Mouse (Mus musculus): ENCODE data around the gene Psme4.

The Psme4 gene

GRCm38 (mm10) chr11:30786230-30786983 lies 14.9 kb downstream of the Psme4 start:
- no peak for DNase-seq

GRCm38 (mm10) chr11:30792680-30793079 lies 21.2 kb downstream of the Psme4 start:
- no peak for DNase-seq

GRCm38 (mm10) chr11:30793753-30794152 lies 22.2 kb downstream of the Psme4 start:
- DNase-seq = no peak

GRCm38 (mm10) chr11:30797236-30797635 lies 25.7 kb downstream of the Psme4 start:
- no peak for DNase-seq

GRCm38 (mm10) chr11:30799496-30799895 lies 28.0 kb downstream of the Psme4 start:
- no peak for DNase-seq

DNA sequence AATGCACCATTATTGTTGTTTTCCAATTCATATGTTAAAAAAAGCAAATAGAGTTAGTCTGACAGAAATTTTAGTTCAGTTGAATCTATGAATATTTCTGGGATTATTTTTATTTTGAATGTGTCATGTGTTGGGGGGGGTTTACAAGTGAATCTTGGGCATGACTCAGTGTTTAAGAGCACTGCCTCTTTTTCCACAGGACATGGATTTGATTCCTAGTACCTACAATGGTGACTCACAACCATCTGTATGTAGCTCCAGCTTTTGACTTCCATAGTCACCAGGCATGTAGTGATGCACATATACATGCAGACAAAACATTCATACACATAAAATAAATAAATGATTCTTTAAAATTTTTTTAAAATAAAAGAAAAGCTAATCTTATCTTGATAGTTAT lies 28.6 kb downstream of the Psme4 start:
- no peak for DNase-seq

DNA sequence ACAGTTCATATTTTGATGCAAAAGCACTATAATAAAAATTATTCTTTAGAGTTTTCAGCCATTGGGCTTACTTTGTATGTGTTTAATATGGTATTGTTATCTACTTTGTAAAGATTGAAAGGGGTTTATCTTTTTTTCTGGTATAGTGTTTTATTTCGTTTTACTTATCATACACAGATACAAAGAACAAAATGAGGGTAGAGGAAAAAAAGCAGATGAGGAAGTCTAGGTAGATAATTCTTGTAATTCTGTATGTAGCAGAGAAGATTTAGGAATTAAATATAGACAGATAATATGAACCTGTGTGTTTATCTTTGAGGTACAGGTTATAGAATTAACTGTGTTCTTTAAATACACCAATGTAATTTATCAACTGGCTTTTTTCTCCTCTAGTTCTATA lies 30.9 kb downstream of the Psme4 start:
- no peak for DNase-seq

GRCm38 (mm10) chr11:30821116-30821515 lies 49.6 kb downstream of the Psme4 start:
- DNase-seq = no peak

- DNase-seq = no peak
Measured at GRCm38 (mm10) chr11:30838793-30839192, 67.3 kb downstream of the Psme4 start.

DNA sequence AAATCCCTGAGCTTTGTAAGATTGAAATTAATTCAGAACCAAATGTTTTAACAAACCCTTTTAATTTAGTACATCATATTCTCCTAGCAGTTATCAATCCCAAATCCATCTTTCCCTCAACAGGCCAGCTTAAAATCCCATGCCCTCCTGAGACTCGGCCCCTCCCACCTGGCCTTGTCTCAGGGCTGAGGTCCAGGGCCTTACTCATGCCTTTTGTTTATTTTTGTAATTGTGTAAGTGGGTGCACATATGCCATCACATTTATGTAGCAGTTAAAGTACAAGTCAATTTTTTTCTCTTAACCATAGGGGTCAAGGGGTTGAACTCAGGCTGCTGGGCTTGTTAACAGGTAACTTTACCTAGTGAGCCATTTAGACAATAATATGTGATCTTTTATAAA lies 72.8 kb downstream of the Psme4 start:
- DNase-seq = no peak

- no peak for DNase-seq
Measured at GRCm38 (mm10) chr11:30872425-30872824, 100.9 kb downstream of the Psme4 start.

- DNase-seq = peak; percentile 85
Measured at GRCm38 (mm10) chr11:30885171-30885871, 113.8 kb downstream of the Psme4 start, which contains the start of the genes Gpr75 and Asb3. TSS of gene Gpr75 (plus strand) at chr11:30885358. TSS of gene Asb3 (plus strand) at chr11:30885416.

DNA sequence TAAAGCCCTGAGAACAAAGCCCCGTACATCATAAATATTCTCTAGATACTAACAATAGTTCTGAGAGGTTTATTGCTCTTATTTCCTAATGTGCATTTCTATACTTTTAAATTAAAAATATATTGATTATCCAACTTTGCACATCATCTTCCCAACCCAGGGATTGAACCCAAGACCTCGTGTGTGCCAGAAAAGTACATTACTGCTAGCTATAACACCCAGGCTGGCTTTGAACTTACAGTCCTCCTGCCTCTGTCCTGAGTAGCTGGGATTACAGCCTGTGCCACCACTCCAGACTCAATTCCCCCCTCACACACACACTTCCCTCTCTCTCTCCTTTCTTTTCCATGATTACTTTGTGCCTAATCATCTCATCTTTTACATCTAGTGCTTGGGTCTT lies 116.6 kb downstream of the Psme4 start:
- no peak for DNase-seq

DNA sequence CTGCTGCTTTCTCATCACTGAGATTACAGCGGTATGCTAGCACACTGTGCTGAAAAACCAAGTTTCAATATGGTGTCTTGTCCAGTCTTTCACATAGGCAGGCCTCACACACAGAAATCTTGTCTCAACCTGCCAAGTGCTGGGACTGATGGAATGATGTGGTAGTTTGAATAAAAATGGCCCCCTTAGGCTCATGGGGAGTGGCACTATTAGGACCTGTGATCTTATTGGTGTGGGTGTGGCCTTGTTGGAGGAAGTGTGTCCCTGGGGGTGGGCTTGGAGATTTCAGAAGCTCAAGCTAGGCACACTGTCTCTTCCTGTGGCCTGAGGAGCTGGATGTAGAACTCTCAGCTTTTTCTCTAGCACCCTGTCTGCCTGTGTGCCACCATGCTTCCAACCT lies 124.7 kb downstream of the Psme4 start:
- no peak for DNase-seq

- DNase-seq = no peak
Measured at GRCm38 (mm10) chr11:30899312-30899711, 127.8 kb downstream of the Psme4 start.

GRCm38 (mm10) chr11:30912311-30912710 lies 140.8 kb downstream of the Psme4 start:
- DNase-seq = no peak

GRCm38 (mm10) chr11:30920641-30921040 lies 149.1 kb downstream of the Psme4 start:
- DNase-seq = no peak

DNA sequence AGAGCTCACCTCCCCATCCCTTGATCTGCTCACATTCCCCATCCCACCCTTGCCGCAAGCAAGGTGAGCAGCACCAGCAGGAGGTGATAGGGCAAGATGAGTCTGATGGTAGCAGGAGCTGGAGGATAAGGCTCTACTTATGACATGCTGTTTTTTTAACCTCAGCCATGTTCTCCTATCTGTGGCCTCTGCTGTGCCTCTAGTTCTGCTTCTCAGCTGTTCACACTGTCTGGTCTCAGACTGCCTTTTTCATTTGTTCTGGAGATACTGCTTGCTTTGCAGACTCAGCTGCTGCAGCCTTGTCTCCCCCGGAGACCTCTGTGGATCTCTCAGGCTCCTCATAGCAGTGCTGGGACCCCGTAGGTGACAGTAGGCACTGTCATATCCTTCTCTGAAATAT lies 151.8 kb downstream of the Psme4 start:
- DNase-seq = no peak

- no peak for DNase-seq
Measured at GRCm38 (mm10) chr11:30928079-30928478, 156.6 kb downstream of the Psme4 start.

GRCm38 (mm10) chr11:30928498-30928897 lies 157.0 kb downstream of the Psme4 start:
- DNase-seq = no peak
